Mouse (Mus musculus) liver, adult 2 months (tissue): ENCODE results near the gene Aatk. TPM values are rescaled to one million over a fixed set of nuclear protein-coding genes. Genes with fewer than 3 reads are reported as not detected.

ENCODE experiments used
- DNase-seq: peaks from one replicate; pipeline ENCODE4 v3.0.0-alpha.2; 2011; ENCODE audit warnings: low read depth, low spot score; ENCODE audit errors: extremely low read depth
- H3K27ac ChIP-seq: fragments of 200-500 bp; replicated peaks from 2 replicates; pipeline ENCODE4 v1.5.1; 2012; ENCODE audit warnings: low read depth, mild to moderate bottlenecking, control low read depth, inconsistent platforms, low read length; ENCODE audit not compliant: insufficient read depth
- H3K27me3 ChIP-seq: fragments of 200-500 bp; 2 replicates; pipeline ENCODE4 v1.6.1; 2012; ENCODE audit warnings: mild to moderate bottlenecking, moderate library complexity, low read length, inconsistent platforms; ENCODE audit not compliant: control insufficient read depth, insufficient read depth
- H3K36me3 ChIP-seq: fragments of 200-500 bp; 2 replicates; pipeline ENCODE4 v1.6.1; 2012; ENCODE audit warnings: low read length, inconsistent platforms; ENCODE audit not compliant: control insufficient read depth, insufficient read depth
- H3K4me1 ChIP-seq: fragments of 200-500 bp; 2 replicates; pipeline ENCODE4 v1.6.1; 2011; ENCODE audit warnings: low read length; ENCODE audit not compliant: control insufficient read depth, insufficient read depth
- H3K4me3 ChIP-seq: fragments of 200-500 bp; 2 replicates; pipeline ENCODE4 v1.5.1; 2011; ENCODE audit warnings: low read depth, mild to moderate bottlenecking, control low read depth, low read length, moderate library complexity; ENCODE audit not compliant: insufficient read depth
- H3K79me2 ChIP-seq: fragments of 200-500 bp; 2 replicates; pipeline ENCODE4 v1.6.1; 2012; ENCODE audit warnings: inconsistent platforms, mild to moderate bottlenecking, low read length, moderate library complexity; ENCODE audit not compliant: control insufficient read depth, insufficient read depth
- H3K9ac ChIP-seq: fragments of 200-500 bp; 2 replicates; pipeline ENCODE4 v1.6.1; 2012; ENCODE audit warnings: low read depth, mild to moderate bottlenecking, control low read depth, inconsistent platforms, low read length
- CTCF ChIP-seq: fragments of 200-500 bp; IDR thresholded peaks from 2 replicates; pipeline ENCODE4 v1.5.1; 2011; ENCODE audit warnings: low read depth, low read length, control low read depth
- POLR2A ChIP-seq: fragments of 200-500 bp; IDR thresholded peaks from 2 replicates; pipeline ENCODE4 v1.6.1; 2011; ENCODE audit warnings: low read length, control low read depth; ENCODE audit not compliant: insufficient read depth; ENCODE audit errors: extremely low read depth
- WGBS: fragments of 180-500 bp; shearing (Covaris S2); methylation state at CpG from one replicate; pipeline ENCODE4 v1.1.7; 2018; 5-methylcytosine and 5-hydroxymethylcytosine counted together
- polyA plus RNA-seq: library from polyadenylated mRNA; depleted of rRNA; stranded (reverse); fragments of >200 nt; gene quantifications from 2 replicates; pipeline ENCODE4 v1.2.3, GENCODE M21; 2012
- total RNA-seq: library from RNA; depleted of rRNA; stranded (reverse); fragments of >200 nt; gene quantifications from 2 replicates; pipeline ENCODE4 v1.2.3, GENCODE M21; 2014

The Aatk gene
- total and polyA plus RNA-seq, 2 experiments = 1.0 to 2.0 TPM

GRCm38 (mm10) chr11:120002041-120002440 lies 44.9 kb downstream of the Aatk start:
- Histone ChIP-seq H3K79me2 (no peaks in the 10 kb centered on the region), H3K4me3 (no peak overlapping the region), H3K36me3 (peaks cover 4% of the 10 kb centered on the region; the same call in 1 of the 2 replicates), H3K27ac (no peak overlapping the region), H3K27me3 (no peaks in the 10 kb centered on the region), H3K9ac (no peak overlapping the region), H3K4me1 (peaks cover 10% of the 10 kb centered on the region)
- DNase-seq = no peak
- TF ChIP-seq POLR2A (no peak), CTCF (no peak)
- 90% methylated on average over 5 of the region's 5 CpGs for WGBS

DNA sequence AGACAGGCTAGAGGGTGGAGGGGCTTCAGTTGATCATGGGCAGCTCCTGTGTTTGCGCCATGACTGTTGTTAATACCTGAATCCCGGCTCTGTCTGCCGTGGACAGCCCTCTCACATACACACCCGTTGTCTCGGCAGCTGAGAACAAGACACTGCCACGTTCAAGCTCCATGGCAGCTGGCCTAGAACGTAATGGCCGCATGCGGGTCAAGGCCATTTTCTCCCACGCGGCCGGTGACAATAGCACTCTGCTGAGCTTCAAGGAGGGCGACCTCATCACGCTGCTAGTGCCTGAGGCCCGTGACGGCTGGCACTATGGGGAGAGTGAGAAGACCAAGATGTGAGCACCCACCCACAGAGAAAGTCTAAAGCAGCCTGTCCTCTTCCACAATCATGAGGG lies 49.6 kb downstream of the Aatk start:
- DNase-seq = no peak
- H3K4me1 ChIP-seq = no peaks in the 10 kb centered on the region
- no peaks in the 10 kb centered on the region for H3K27me3 ChIP-seq
- no peak overlapping the region for H3K4me3 ChIP-seq
- H3K36me3 ChIP-seq = peaks cover 16% of the 10 kb centered on the region; the same call in 1 of the 2 replicates
- no peak overlapping the region for H3K27ac ChIP-seq
- no peak overlapping the region for H3K9ac ChIP-seq
- WGBS = 87% methylated on average over 16 of the region's 16 CpGs
- TF ChIP-seq CTCF = no peak
- TF ChIP-seq POLR2A = no peak
- H3K79me2 ChIP-seq = no peaks in the 10 kb centered on the region

GRCm38 (mm10) chr11:119991338-119991678 lies 55.7 kb downstream of the Aatk start:
- DNase-seq = no peak

GRCm38 (mm10) chr11:119990658-119991337 lies 56.2 kb downstream of the Aatk start:
- WGBS = 62% methylated on average over 10 of the region's 10 CpGs
- H3K79me2 ChIP-seq = no peaks in the 10 kb centered on the region
- no peak overlapping the region for H3K9ac ChIP-seq
- DNase-seq = no peak
- H3K36me3 ChIP-seq = peaks cover 10% of the 10 kb centered on the region; the same call in 1 of the 2 replicates
- no peaks in the 10 kb centered on the region for H3K27me3 ChIP-seq
- no peak overlapping the region for H3K4me3 ChIP-seq
- TF ChIP-seq CTCF (no peak), POLR2A (no peak)
- peaks cover 26% of the 10 kb centered on the region for H3K4me1 ChIP-seq
- no peak overlapping the region for H3K27ac ChIP-seq

More at GRCm38 (mm10) chr11:119991338-119991678, 55.7 kb downstream of the Aatk start:
- Histone ChIP-seq H3K79me2 (no peaks in the 10 kb centered on the region), H3K27me3 (no peaks in the 10 kb centered on the region), H3K4me3 (no peak overlapping the region), H3K27ac (no peak overlapping the region), H3K4me1 (peaks cover 21% of the 10 kb centered on the region), H3K36me3 (peaks cover 10% of the 10 kb centered on the region; the same call in 1 of the 2 replicates), H3K9ac (no peak overlapping the region)
- WGBS = 41% methylated on average over 10 of the region's 10 CpGs
- TF ChIP-seq POLR2A (no peak), CTCF (peak; percentile 92)

- no peaks in the 10 kb centered on the region for H3K79me2 ChIP-seq
- H3K4me3 ChIP-seq = no peak overlapping the region
- no peaks in the 10 kb centered on the region for H3K27me3 ChIP-seq
- H3K9ac ChIP-seq = no peak overlapping the region
- H3K4me1 ChIP-seq = peaks cover 34% of the 10 kb centered on the region
- H3K27ac ChIP-seq = no peak overlapping the region
- DNase-seq = no peak
- WGBS = 35% methylated on average over 10 of the region's 10 CpGs
- peaks cover 2% of the 10 kb centered on the region; the same call in 1 of the 2 replicates for H3K36me3 ChIP-seq
- TF ChIP-seq POLR2A (no peak), CTCF (no peak)
These were observed 57.8 kb downstream of the Aatk start for GRCm38 (mm10) chr11:119989115-119989564.

- 53% methylated on average over 7 of the region's 7 CpGs for WGBS
- DNase-seq = peak; percentile 96
These were observed 58.6 kb downstream of the Aatk start for GRCm38 (mm10) chr11:119988391-119988790.

More at GRCm38 (mm10) chr11:119988391-119988790, 58.6 kb downstream of the Aatk start:
- H3K79me2 ChIP-seq = no peaks in the 10 kb centered on the region
- H3K4me1 ChIP-seq = peaks cover 34% of the 10 kb centered on the region
- TF ChIP-seq CTCF = no peak
- TF ChIP-seq POLR2A = no peak
- H3K36me3 ChIP-seq = no peaks in the 10 kb centered on the region
- no peak overlapping the region for H3K9ac ChIP-seq
- H3K27ac ChIP-seq = peak overlapping the region; percentile 6; the same call in 1 of the 2 replicates
- no peaks in the 10 kb centered on the region for H3K27me3 ChIP-seq
- H3K4me3 ChIP-seq = no peak overlapping the region
